Mouse (Mus musculus) intestine, postnatal 0 days (tissue): ENCODE measurements at regions not wholly inside any gene's neighbourhood (a gene's known extent, or its start where the extent isn't known, plus 50 kb on each side); places are given as distances from the start of the nearest gene placed in this dataset.

ENCODE experiments used
- ATAC-seq: fragments of 200-750 bp; cut with Nextera tagmentation; 2 replicates; pipeline ENCODE4 v1.8.0; 2017; ENCODE audit warnings: mild to moderate bottlenecking, moderate TSS enrichment, moderate library complexity
- H3K27ac ChIP-seq: fragments of 300-500 bp; sonication (generic); 2 replicates; pipeline ENCODE4 v1.5.1; 2014; ENCODE audit warnings: mild to moderate bottlenecking, low read depth, low read length, moderate library complexity
- H3K27me3 ChIP-seq: fragments of 300-500 bp; sonication (generic); replicated peaks from 2 replicates; pipeline ENCODE4 v1.6.1; 2014; ENCODE audit warnings: low read length, mixed read lengths; ENCODE audit not compliant: control insufficient read depth, insufficient read depth
- H3K36me3 ChIP-seq: fragments of 300-500 bp; sonication (generic); 2 replicates; pipeline ENCODE4 v1.6.1; 2014; ENCODE audit warnings: mild to moderate bottlenecking, moderate library complexity; ENCODE audit not compliant: control insufficient read depth, insufficient read depth
- H3K4me1 ChIP-seq: fragments of 300-500 bp; sonication (generic); replicated peaks from 2 replicates; pipeline ENCODE4 v1.6.1; 2014; ENCODE audit warnings: antibody characterized with exemption, low read length, mixed read lengths; ENCODE audit not compliant: control insufficient read depth, insufficient read depth
- H3K4me2 ChIP-seq: fragments of 300-500 bp; sonication (generic); replicated peaks from 2 replicates; pipeline ENCODE4 v1.6.1; 2014; ENCODE audit warnings: low read depth, mild to moderate bottlenecking, moderate library complexity
- H3K4me3 ChIP-seq: fragments of 300-500 bp; sonication (generic); 2 replicates; pipeline ENCODE4 v1.5.1; 2014; ENCODE audit warnings: low read depth, low read length
- H3K9ac ChIP-seq: fragments of 300-500 bp; sonication (generic); 2 replicates; pipeline ENCODE4 v1.6.1; 2014; ENCODE audit warnings: mild to moderate bottlenecking, low read depth, low read length
- H3K9me3 ChIP-seq: fragments of 300-500 bp; sonication (generic); 2 replicates; pipeline ENCODE4 v1.6.1; 2016; ENCODE audit warnings: mixed run types; ENCODE audit not compliant: control insufficient read depth
- CTCF ChIP-seq: sonication (generic); IDR thresholded peaks from 2 replicates; pipeline ENCODE4 v1.5.1; 2016; ENCODE audit warnings: low read depth, mild to moderate bottlenecking, control low read depth, antibody characterized with exemption, moderate library complexity
- WGBS: fragments of 180-500 bp; shearing (Covaris S2); extraction: QIAGEN DNeasy Blood & Tissue Kit; methylation state at CpG from one replicate; pipeline ENCODE4 v1.1.7; 2014; 5-methylcytosine and 5-hydroxymethylcytosine counted together

GRCm38 (mm10) chr3:42516286-42516685, 773.9 kb downstream of the D3Ertd751e start:
- H3K4me1 ChIP-seq, result no peaks in the 10 kb centered on the region
- no peak overlapping the region for H3K4me3 ChIP-seq
- H3K36me3 ChIP-seq, result no peaks in the 10 kb centered on the region
- ATAC-seq, result no peak
- 72% methylated on average over 2 of the region's 2 CpGs for WGBS
- H3K27me3 ChIP-seq, result no peaks in the 10 kb centered on the region
- H3K4me2 ChIP-seq, result no peak overlapping the region
- no peaks in the 10 kb centered on the region for H3K9me3 ChIP-seq
- H3K27ac ChIP-seq, result no peak overlapping the region
- H3K9ac ChIP-seq, result no peak overlapping the region
- TF ChIP-seq CTCF, result no peak

GRCm38 (mm10) chr3:42531397-42531796, 789.0 kb downstream of the D3Ertd751e start:
- Histone ChIP-seq H3K36me3 (no peaks in the 10 kb centered on the region), H3K4me2 (no peak overlapping the region; the same call in 1 of the 2 replicates), H3K27me3 (no peaks in the 10 kb centered on the region), H3K9me3 (no peaks in the 10 kb centered on the region), H3K4me3 (no peak overlapping the region), H3K9ac (no peak overlapping the region), H3K27ac (no peak overlapping the region), H3K4me1 (no peaks in the 10 kb centered on the region)
- 70% methylated on average over 4 of the region's 4 CpGs for WGBS
- no peak for ATAC-seq
- TF ChIP-seq CTCF, result no peak

DNA sequence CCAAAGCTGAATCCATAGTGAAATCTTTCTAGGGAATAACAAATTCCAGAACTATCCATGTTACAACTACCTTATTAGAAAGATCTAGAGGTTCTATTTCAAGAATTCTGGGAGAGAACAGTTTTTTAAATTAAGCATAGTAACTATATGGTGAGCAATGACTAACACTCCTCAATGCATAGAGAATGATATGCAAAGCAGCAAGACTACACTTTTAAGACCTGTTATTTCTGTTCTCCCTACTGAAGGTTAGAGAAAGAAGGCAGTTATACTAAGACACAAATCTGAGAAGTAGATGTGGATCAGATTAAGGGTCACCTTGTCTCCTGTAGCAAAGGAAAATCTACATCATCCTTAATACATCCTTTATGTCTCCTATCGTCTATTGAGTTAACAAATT, 824.3 kb downstream of the D3Ertd751e start:
- WGBS, result 70% methylated on average over 1 of the region's 1 CpGs
- TF ChIP-seq CTCF, result no peak

GRCm38 (mm10) chr3:42570364-42571024, 828.1 kb downstream of the D3Ertd751e start:
- H3K4me2 ChIP-seq, result no peak overlapping the region
- 84% methylated on average over 3 of the region's 3 CpGs for WGBS
- H3K36me3 ChIP-seq, result no peaks in the 10 kb centered on the region
- H3K4me3 ChIP-seq, result no peak overlapping the region
- no peaks in the 10 kb centered on the region for H3K9me3 ChIP-seq
- H3K27ac ChIP-seq, result no peak overlapping the region
- H3K4me1 ChIP-seq, result no peaks in the 10 kb centered on the region
- no peak for ATAC-seq
- H3K27me3 ChIP-seq, result no peaks in the 10 kb centered on the region
- TF ChIP-seq CTCF, result no peak
- no peak overlapping the region for H3K9ac ChIP-seq

More for the DNA sequence above, 824.3 kb downstream of the D3Ertd751e start:
- Histone ChIP-seq H3K27me3 (no peaks in the 10 kb centered on the region), H3K4me1 (no peaks in the 10 kb centered on the region), H3K9me3 (no peaks in the 10 kb centered on the region), H3K36me3 (no peaks in the 10 kb centered on the region), H3K4me3 (no peak overlapping the region), H3K4me2 (no peak overlapping the region), H3K9ac (no peak overlapping the region), H3K27ac (no peak overlapping the region)
- no peak for ATAC-seq

- no peaks in the 10 kb centered on the region for H3K9me3 ChIP-seq
- no peak for ATAC-seq
- no peak overlapping the region for H3K27ac ChIP-seq
- 58% methylated on average over 3 of the region's 3 CpGs for WGBS
- no peak overlapping the region for H3K9ac ChIP-seq
- no peaks in the 10 kb centered on the region for H3K36me3 ChIP-seq
- H3K4me2 ChIP-seq, result no peak overlapping the region
- H3K4me1 ChIP-seq, result no peaks in the 10 kb centered on the region
- no peaks in the 10 kb centered on the region for H3K27me3 ChIP-seq
- H3K4me3 ChIP-seq, result no peak overlapping the region
- no peak for TF ChIP-seq CTCF
Measured at GRCm38 (mm10) chr3:42571877-42572459, 829.6 kb downstream of the D3Ertd751e start.

DNA sequence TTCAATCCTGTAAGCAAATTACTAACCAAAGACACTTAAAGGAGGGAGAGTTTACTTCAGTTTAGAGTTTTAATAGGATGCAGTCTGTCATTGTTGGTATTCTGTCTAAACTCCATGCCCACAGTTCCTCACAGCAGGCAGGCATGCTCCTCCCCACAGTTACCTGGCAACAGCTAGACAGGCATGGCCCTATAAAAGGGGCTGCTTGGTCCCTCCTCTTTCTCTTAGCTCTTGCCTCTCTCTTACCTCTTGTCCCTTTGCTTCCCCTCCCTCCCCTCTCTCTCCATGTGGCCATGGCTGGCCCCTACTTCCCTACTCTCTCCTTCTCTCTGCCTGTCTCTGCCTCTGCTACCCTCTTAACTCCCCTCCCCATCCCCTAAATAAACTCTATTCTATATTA, 830.7 kb downstream of the D3Ertd751e start:
- Histone ChIP-seq H3K36me3 (no peaks in the 10 kb centered on the region), H3K4me1 (no peaks in the 10 kb centered on the region), H3K9me3 (no peaks in the 10 kb centered on the region), H3K4me3 (no peak overlapping the region), H3K9ac (no peak overlapping the region), H3K4me2 (no peak overlapping the region), H3K27me3 (no peaks in the 10 kb centered on the region), H3K27ac (no peak overlapping the region)
- no peak for ATAC-seq
- no peak for TF ChIP-seq CTCF
